Mouse (Mus musculus) gastrocnemius, postnatal 4 days (tissue): ENCODE measurements at regions not wholly inside any gene's neighbourhood (a gene's known extent, or its start where the extent isn't known, plus 50 kb on each side); places are given as distances from the start of the nearest gene placed in this dataset.

Experiments
- DNase-seq, 2 experiments: peaks; one replicate each; pipeline ENCODE4 v3.0.0; 2021 to 2022; ENCODE audit warnings: low spot score in 2 of 2, mixed read lengths in 2 of 2

- no peak for DNase-seq
Observed at GRCm38 (mm10) chr3:144327235-144327760, 122.3 kb upstream of the Lmo4 start.

GRCm38 (mm10) chr3:144324974-144325373, 120.0 kb upstream of the Lmo4 start:
- DNase-seq = no peak

- DNase-seq = no peak
Observed at GRCm38 (mm10) chr3:144323524-144323923, 118.5 kb upstream of the Lmo4 start.

- DNase-seq = no peak
Observed at GRCm38 (mm10) chr3:144319468-144320205, 114.6 kb upstream of the Lmo4 start.

GRCm38 (mm10) chr3:144318761-144319467, 113.9 kb upstream of the Lmo4 start:
- DNase-seq = no peak

- no peak for DNase-seq
Observed at GRCm38 (mm10) chr3:144310748-144311147, 105.7 kb upstream of the Lmo4 start.

- DNase-seq = no peak
Observed at GRCm38 (mm10) chr3:144308616-144309015, 103.6 kb upstream of the Lmo4 start.

- DNase-seq = no peak
Observed at GRCm38 (mm10) chr3:144307557-144307956, 102.5 kb upstream of the Lmo4 start.

- DNase-seq = no peak
Observed at GRCm38 (mm10) chr3:144305456-144305855, 100.4 kb upstream of the Lmo4 start.

GRCm38 (mm10) chr3:144304924-144305323, 99.9 kb upstream of the Lmo4 start:
- no peak for DNase-seq

- no peak for DNase-seq
Observed at GRCm38 (mm10) chr3:144302626-144303025, 97.6 kb upstream of the Lmo4 start.

GRCm38 (mm10) chr3:144301068-144301467, 96.0 kb upstream of the Lmo4 start:
- DNase-seq = no peak

- no peak for DNase-seq
Observed at GRCm38 (mm10) chr3:144299239-144299638, 94.2 kb upstream of the Lmo4 start.

- DNase-seq = no peak
Observed at GRCm38 (mm10) chr3:144289489-144289888, 84.5 kb upstream of the Lmo4 start.

- DNase-seq = no peak
Observed at GRCm38 (mm10) chr3:144286100-144286499, 81.1 kb upstream of the Lmo4 start.

GRCm38 (mm10) chr3:144284326-144284725, 79.3 kb upstream of the Lmo4 start:
- DNase-seq = no peak

GRCm38 (mm10) chr3:144273115-144273514, 68.1 kb upstream of the Lmo4 start:
- no peak for DNase-seq

- no peak for DNase-seq
Observed at GRCm38 (mm10) chr3:144270206-144270605, 65.2 kb upstream of the Lmo4 start.

GRCm38 (mm10) chr3:144264554-144264953, 59.5 kb upstream of the Lmo4 start:
- DNase-seq = no peak

GRCm38 (mm10) chr3:144260886-144261285, 55.9 kb upstream of the Lmo4 start:
- DNase-seq = no peak

GRCm38 (mm10) chr3:144257714-144258517, 52.9 kb upstream of the Lmo4 start:
- no peak for DNase-seq

GRCm38 (mm10) chr3:144257196-144257595, 52.2 kb upstream of the Lmo4 start:
- no peak for DNase-seq
